Mouse (Mus musculus): Measurements from ENCODE around the gene Ap1g2.
A peak's percentile ranks its signal among the peaks of the same experiment; 100 is the strongest.

Gene Ap1g2

DNA sequence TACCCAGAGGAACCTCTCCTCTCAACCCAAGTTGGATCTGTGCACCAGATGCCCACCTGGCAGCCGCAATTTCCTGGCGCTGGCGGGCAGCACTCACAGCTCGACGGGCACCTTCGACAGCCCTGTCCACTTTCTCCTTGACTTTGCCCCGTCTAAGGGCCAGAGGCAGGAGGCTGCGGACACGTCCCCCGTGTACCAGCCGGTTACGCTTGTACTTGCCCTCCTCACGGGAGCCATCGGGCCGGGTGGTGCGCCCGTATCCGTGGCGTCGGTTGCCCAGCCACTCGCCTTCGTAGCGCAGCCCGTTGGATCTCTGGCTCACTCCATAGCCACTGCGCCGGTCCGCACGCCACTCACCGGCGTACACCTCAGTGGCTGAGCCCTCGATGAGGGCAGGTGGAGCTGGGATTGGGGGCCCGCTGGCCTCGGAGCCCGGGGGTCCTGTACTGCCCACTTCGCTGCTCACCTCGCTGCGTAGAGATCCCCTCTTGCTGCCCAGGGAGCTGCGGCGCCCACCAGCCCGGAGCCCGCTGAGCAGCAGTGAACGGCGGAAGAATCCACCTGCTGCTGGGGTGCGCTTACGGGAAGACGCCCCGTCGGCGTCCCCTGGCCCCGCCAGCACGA, 7.1 kb upstream of the Ap1g2 start:
- DNase-seq = no peak

DNA sequence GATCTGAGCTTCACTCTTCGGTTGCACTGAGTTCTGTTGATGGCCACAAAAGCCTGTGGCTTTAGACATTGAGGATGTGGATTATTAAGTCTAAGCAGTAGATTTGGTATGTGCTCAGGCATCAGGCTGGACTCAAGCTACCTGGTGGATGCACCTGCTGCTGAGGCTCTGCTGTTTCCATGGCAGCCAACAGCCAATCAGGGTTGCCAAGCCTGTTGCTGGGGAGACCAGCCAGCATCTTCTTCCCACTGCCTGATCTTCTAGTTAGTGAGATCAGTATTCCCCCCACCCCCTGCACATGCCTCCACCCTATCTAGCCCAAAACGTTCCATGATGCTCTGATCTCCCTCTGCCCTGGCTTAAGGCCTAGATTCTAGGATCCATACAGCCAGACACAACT, 5.3 kb upstream of the Ap1g2 start:
- DNase-seq = peak; percentile 62

DNA sequence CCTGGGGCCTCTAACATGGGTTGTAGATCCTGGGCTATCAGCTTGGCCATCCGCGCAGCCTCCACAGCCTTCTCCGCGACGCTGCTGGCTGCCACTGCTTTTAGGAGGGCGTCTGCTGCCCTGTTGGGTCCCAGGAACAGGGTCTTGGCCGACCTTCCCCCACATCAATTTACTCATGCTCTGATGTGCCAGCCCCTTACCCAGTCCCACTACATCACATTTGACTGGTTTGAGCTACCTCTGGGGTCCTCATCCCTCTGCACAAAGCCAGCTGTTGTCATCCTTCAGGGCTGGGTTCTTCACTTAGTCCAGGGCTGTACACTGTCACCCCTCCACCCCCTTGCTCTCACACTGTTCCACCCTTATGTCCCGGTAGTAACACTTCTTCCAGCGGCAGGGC, 3.7 kb upstream of the Ap1g2 start:
- no peak for DNase-seq

DNA sequence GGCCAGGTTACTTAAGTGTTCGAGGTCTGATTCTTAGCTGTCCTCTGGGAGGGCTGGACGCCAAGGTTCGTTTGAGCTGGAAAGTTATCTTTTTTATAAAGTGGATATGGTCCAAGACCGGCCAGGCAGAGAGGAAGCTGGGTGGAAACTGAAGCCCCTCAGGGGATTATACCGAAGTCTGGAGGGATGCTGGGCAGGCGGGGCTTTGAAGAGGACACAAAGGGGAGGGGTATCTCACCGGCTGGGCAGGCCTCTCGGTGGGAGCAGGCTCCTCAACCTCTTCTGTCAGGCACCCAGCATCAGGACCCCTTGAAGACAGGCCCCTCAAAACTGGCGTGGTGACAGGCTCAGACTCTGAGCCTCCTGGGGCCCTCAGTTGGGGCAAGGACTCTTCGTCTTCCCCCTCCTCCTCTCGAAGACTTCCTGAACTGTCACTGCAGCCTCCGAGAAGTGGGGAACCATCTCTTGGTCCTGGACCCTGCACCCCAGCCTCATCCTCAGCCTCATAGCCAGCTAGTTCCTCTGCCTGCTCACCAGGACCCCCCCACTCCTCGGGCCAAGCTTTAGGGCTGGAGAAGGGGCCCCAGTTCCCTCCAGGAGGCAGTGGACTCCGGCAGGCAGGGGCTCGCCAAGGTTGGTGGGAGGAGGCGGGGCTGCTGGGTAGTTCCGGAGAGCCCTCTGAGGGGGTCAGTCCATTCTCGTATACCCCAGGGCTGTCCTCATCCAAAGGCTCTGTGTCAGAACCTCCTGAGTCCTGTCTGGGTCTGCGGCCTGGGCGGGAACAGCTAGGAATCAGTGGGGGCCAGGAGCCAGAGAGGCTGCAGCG, 2.9 kb upstream of the Ap1g2 start:
- DNase-seq = no peak

DNA sequence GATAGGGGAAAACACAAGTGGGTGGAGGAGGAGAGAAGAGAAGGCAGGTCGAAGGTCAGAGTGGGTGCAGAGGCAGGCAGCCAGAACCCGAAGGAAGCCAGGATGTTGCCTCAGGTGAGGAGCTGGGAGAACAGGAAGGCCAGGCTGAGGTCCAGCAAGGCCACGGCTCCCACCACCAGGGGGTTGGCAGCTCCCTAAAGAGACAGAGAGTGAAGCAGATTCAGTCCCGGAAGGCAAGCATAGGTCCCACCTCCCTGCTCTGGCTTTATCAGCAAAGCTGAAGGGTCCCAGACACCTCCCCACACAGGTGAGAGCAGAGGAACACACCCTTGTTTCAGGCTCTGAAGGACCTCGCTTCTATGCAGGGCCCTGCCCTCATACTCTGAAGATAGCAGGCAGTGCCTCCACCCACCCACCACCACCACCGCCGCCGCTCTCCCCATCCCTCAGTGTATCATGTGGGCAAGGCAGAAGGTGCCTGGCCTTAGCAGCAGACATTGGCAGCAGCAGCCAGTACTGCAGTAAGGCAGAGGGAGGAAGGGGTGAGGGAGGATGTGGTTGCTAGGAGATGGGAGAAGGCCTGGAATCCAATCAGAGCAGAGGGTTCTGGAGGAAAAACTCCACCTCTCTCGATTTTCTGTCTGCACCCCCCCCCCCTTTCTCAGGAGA, 1.9 kb upstream of the Ap1g2 start:
- peak; percentile 68 for DNase-seq

DNA sequence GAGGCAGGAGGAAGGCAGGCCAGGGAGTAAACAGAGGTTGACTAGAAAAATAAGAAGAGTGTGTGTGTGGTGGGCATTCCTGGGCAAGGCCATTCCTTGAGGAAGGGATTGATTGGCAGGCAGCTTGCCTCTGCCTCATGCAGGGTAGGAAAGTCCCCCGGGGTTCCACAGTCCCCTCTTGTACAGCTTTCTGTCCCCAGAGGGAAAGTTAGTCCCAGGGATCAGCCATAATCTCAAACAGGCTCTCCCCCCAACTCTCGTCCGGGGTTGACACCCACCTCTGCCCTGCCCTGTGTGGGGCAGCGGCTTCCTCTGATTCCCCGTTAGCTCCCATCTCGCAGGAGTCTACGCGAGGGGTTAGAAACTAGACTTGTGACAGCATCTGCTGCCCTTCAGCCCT, 597 bp upstream of the Ap1g2 start:
- DNase-seq = no peak

DNA sequence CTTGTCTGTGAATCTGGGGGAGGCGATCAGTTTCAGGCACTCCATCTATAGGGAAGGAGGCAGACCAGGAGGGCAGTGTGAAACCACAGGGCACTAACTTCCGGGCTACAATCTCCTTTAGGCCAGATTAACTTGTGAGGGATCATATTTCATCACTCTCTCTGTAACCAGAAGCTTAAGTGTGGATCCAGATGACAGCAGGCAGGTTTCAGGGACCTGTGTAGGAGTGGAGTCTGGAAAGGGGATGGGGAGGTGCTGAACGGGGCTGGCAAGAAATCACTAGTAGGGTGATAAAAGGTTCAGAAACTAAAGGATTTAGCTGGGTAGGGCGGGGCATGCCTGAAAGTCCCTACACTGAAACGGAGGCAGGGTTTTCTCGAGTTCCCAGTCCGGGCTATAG, 1.0 kb downstream of the Ap1g2 start:
- DNase-seq = no peak

DNA sequence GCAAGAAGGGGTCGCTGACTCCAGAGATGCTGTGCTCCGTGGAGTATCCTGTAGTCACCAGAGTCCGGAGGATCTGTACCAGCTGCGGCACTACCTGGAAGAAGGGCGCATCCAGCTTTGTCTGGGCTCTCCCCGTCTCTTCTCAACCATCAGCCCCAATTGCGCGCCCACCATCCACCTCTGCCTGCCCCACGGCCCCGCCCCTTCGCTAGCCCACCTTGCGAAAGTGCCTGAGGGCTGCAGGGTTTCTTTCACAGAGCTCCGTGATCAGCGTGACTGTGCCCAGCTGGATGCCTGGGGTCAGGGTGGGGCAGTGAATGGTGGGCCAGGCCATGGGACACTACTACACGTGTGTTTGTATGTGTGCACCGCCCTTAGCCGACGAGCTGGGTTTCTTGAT, 2.0 kb downstream of the Ap1g2 start:
- no peak for DNase-seq

DNA sequence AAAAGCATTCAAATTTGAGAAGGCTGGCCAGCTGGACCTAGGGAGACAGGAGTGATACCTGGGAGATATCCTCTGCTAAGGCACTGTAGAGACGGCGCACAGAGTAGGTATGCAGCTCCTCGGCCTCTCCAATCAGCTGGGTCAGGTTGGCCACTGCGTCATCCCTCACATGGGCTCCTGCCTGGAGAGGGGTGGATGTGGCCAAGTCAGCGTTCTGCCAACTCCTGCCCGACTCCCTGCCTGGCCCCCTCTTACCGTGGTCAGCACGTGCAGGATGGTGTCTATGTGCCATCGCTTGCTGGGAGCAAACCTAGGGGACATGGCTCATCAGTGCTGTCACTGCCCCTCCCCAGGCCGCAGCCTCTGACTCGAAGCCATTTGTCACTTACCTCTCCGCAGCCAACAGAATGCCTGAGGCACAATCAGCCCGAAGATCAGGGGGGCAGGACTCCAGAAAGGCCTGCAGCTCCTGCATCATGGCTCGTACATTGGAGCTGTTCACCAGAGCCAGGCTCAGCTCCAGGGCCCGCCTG, 4.1 kb downstream of the Ap1g2 start:
- DNase-seq = no peak

DNA sequence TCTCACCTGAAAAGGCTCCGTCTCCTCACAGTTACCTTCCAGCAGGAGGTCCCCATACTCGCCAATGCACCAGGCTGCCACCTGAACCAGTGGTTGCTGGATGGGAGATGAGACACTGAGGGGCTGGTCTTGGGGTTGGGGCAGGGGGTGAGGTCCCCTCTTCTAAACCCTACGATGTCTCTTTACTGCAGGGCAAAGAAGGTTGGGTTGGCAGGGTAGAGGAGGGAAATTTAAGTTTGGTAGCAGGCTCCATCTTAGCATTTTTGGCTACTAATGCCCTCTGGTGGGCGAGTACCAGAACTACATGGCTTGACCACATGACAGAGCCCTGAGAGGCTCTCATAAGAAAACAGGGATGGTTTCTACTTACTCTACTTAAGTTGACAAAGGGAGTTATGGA, 4.8 kb downstream of the Ap1g2 start:
- no peak for DNase-seq

DNA sequence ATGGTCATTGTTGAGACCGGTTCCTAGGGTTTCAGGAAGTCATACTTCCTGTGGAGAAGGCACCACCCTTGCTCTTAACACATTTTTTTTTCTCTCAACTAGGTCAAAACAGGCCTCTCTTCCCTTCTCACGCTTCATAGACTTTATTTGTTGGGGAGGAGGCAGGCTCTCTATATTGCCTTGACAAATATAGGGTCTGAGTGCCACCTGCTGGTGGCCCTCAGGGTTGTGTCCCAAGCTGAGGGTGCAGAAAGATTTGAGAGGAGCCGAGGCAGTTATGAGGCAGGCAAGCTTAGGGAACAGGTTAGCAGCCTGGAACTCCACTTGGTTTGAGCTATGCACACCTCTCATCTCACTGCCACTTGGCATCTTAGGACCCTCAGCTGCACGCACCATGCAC, 8.3 kb downstream of the Ap1g2 start:
- DNase-seq = peak; percentile 64

DNA sequence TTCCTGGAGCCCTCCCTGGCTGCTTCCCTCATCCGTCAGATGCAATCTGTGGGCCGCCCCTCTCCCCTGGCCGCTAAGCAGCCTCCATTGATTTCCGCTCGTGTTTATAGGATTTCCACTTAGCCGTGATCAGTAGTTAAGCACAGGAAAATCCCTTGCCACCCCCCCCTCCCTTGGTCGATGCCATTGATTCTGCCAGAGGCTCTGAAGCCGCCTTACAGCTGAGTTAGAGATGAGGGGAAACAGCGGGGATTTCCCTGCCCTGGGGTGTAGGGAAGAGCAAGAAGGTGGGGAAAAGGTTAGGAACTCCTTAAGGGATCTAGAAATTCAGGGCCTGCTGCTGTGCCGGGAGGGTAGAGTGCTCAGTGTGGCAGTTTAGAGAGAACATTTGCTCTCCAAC, 8.7 kb downstream of the Ap1g2 start:
- no peak for DNase-seq

DNA sequence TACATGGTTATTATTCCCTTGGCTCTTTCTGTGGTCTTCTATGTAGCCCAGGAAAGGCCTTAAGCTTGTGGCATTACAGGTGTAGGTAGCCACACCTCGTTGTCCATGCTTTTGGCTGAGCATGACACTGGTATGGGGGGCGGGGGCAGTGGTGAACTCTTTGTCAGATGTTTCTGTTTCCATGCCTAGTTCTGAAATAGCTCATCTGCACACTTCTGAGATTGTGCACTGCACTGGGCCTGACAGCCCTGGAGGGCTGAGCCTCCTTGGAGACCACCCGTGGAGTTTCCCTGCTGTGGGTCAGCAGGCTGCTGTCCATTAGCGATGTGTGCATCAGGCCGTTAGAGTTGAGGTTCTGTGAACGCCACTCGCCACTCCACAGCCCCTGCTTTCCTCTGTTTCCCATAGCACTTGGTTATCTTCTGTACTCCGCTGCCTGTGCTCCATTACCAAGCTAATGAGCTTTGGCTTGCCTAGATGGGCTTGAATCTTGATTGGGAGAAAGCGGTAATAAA, 9.8 kb downstream of the Ap1g2 start:
- no peak for DNase-seq

DNA sequence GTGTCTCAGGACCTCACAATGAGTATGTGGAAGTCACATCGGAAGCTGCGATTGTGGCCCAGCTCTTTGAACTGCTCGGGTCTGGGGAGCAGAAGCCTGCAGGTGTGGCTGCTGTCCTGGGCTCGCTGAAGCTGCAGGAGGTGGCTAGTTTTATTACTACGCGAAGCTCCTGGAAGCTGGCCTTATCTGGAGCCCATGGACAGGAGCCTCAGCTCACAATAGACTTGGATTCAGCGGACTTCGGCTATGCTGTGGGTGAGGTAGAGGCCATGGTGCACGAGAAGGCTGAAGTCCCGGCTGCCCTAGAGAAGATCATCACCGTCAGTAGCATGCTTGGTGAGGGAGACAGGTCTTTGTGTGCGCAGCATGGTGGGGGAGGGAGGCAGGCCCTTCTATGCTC, 10.7 kb downstream of the Ap1g2 start:
- no peak for DNase-seq

DNA sequence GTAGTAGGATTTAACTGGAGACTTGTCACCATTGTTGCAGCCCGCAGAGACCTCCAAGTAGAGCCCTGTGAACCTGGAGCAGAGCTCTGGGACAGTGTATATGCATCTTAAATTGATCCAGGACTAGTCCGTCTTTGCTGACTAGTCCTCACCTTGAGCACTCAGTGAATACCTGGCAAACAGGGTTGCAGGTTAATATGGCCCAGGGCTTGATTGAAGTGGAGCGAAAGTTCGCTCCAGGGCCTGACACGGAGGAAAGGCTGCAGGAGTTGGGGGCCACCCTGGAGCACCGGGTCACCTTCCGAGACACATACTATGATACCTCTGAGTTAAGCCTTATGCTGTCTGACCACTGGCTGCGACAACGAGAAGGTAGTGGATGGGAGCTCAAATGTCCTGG, 11.1 kb downstream of the Ap1g2 start:
- DNase-seq = no peak

DNA sequence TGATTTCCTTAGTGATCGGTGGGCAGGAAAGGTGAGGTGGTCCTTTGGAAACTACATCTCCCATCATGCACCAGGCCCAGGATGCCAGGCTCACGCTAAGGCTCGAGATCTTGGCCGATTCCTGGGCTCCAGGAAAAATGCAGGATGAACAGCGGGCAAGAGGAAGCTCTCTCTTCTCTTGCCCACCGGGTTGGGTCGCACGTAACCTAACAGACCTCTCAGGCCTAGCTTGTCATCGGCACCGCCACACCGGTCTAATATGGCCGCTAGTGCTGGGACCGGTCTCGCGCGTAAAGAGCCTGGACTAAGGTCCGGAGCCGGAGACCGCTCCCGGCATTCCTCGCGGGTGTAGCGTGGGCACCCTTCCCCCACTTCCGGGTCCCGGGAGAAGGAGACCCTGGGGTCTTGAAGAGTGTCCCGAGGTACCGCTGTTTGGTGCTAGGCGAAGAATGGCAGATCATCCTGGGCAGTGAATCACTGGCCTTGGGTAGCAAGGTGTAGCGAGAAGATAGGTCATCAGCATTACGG, 11.6 kb downstream of the Ap1g2 start, which contains the start of gene Thtpa:
Thtpa (plus strand) TSS at position 81 of the 528 bp plus-strand sequence.
- peak; percentile 74 for DNase-seq

DNA sequence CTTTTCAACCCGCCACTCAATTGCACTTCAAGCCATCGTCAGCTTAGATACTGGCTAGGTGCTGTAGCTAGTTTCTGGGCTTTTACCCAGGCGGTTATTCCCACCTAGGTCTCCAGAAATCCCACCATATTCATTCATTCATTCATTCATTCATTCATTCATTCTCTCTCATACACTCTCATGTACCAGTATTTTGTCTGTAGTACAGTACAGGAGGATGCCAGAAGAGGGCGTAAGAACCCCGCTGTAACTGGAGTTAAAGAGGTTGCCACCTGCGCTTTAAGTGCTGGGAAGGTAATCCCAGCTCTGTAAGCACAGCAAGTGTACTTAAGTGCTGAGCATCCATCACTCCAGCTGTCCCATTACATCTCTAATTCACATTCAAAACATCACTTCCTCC, 12.5 kb downstream of the Ap1g2 start:
- no peak for DNase-seq

DNA sequence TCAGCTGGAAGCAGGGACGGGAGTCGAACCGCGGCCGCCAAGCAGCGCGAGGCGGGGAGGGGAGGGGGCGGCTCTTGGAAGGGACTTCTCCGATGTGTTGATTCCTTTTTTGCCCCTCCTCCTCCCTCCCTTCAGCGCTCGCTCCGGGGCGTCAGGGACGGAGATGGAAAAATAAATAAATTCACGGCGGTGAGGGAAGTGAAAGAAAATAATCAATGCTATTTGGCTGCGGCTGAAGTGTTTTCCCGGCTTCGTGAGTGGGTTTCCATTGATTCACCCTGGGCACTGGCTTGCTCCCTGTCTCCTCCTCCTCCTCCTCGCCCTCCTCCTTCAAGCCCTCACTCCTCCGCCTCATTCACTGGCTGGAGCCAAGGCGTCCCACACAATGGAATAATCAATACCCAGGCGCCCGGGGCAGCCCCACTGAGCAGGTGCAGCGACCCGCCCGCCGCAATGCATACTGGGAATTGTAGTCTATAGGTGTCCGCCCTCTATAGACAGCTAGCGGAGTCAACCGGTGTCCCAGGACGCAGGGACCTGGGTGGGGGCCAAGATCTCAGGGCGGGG, 14.3 kb downstream of the Ap1g2 start, which contains the start of gene Zfhx2:
Zfhx2 (minus strand) TSS at position 314 of the 567 bp plus-strand sequence.
- peak; percentile 93 for DNase-seq

DNA sequence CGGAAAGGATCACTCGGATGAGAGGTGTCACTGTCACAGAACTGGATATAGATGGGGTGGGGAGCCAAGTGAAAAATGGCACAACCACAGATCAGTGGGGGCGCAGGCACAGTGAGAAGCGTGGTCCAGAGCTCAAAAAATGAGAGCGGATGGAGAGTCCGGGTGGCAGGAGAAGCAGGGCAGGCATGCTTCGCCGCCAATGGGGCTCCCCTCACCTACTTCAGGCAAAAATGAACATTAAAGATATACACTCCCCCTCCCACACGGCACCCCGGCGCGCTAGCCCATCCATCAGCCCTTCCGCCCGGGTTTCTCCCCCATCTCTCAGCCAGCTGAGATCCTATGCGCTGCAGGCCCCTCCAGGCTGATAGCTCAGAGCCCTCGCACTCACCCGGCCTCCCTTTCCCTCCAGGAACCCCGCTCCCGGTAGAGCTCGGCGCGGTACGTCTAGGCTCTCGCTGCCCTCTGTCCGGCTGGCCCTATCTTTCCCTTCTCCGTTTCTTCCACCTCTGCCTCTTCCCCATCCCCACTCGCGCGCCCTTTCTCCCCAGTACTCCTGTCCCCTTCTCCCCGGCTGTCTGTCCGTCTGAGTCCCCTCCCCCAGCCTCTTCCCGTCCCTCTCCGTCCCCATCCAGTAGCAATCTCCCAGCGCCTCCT, 15.1 kb downstream of the Ap1g2 start:
- DNase-seq = no peak

DNA sequence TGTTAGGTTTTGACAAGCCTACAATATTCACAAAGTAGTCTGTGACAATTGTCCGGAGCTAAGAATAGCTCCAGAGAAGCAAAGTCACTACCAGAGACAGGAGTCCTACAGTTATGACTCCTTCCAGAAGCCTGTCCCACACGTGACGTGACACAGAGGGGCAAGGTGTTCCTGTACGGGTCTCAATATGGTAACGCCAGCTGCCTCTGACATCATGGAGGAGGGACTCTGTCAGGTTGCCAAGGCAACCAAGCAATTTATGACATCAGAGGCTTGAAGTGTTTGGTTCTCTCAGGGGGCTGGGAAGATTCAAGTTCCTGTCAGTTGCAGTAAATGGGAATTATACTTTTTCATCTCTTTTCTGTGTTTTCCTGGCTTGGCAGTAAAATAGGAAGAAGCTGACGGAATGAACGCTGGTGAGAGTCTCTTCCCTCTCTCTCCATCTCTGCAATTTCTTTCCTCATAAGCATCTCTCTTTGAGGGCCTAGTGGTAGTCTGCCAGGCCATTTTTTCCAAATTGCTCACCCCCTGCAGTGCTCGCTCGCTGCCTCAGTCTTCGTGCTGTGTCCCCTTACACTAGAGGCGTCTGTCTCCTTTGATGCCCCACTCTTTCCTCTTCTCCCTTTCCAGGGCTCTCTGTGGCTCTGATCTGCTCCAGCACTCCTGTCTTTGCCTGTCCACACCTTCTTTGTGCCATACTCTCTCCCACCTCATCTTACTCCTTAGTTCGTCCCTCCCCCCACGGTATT, 17.0 kb downstream of the Ap1g2 start:
- no peak for DNase-seq

DNA sequence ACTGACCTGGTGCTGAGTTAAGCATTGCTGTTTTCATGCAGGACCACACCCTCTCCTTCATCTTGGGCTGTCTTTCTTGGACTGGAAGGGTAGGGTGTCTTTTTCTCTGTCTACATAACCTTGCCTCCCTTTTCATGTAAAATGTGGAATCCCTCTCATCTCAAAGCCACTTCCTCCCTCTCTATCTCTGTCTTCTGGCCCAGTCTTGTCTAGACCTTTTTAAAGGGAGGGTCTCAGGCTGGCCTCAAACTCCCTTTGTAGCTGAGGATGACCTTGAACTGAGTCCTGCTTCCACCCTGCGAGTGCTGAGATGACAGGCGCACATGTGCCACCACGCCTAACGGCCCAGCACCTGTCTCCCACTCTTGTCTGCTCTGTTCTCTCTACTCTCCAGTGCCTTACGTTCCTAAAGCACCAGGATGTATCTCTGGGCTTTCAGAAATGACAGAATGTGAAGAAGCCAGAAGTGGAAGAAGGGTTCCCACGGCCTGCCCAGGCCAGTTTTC, 20.3 kb downstream of the Ap1g2 start:
- DNase-seq = no peak

Data from right cerebral cortex, postnatal 14 days (tissue).